Mouse (Mus musculus) CH12.LX (cell line): ENCODE results near the gene Nup210l. TPM values are rescaled to one million over a fixed set of nuclear protein-coding genes. Genes with fewer than 3 reads are reported as not detected.

ENCODE experiments used
- DNase-seq: peaks from one replicate; pipeline ENCODE4 v3.0.0-alpha.2; 2013; ENCODE audit errors: extremely low read depth
- H3K27ac ChIP-seq: 2 replicates; pipeline ENCODE4 v1.5.1; 2012; ENCODE audit warnings: low read depth, mild to moderate bottlenecking, control low read depth, moderate library complexity; ENCODE audit not compliant: insufficient read depth
- H3K27me3 ChIP-seq: replicated peaks from 2 replicates; pipeline ENCODE3; 2012; ENCODE audit warnings: inconsistent platforms
- H3K36me3 ChIP-seq, 2 experiments: replicated peaks in 1 of 2; 2 replicates each; pipeline versions ENCODE3 to v1.6.1; 2012; ENCODE audit warnings: inconsistent platforms in 1 of 2, low read length in 1 of 2, mild to moderate bottlenecking in 1 of 2, mixed read lengths in 1 of 2, moderate library complexity in 1 of 2; ENCODE audit not compliant: control insufficient read depth in 1 of 2, insufficient read depth in 1 of 2
- H3K4me1 ChIP-seq, 2 experiments: 2 replicates each; pipeline ENCODE4 v1.6.1; 2012; ENCODE audit warnings: inconsistent platforms in 1 of 2, moderate library complexity in 1 of 2; ENCODE audit not compliant: insufficient read depth in 2 of 2, control insufficient read depth in 1 of 2
- H3K4me2 ChIP-seq: 2 replicates; pipeline ENCODE4 v1.6.1; 2012; ENCODE audit warnings: low read depth, mild to moderate bottlenecking, control low read depth; ENCODE audit not compliant: poor library complexity, insufficient read depth, severe bottlenecking
- H3K4me3 ChIP-seq, 3 experiments: fragments of 150-350 bp in 1 of 3; sonication (generic) in 1 of 3; replicated peaks in 1 of 3; 2 replicates each; pipeline versions ENCODE3 to v1.5.1; 2011 to 2012; ENCODE audit warnings: low read depth in 2 of 3, low read length in 2 of 3, mild to moderate bottlenecking in 2 of 3, moderate library complexity in 2 of 3, control low read depth in 1 of 3, improper control_type of control experiment in 1 of 3, inconsistent platforms in 1 of 3, mixed read lengths in 1 of 3; ENCODE audit not compliant: poor library complexity in 1 of 3
- H3K79me2 ChIP-seq: replicated peaks from 2 replicates; pipeline ENCODE4 v1.6.1; 2012; ENCODE audit warnings: mild to moderate bottlenecking, moderate library complexity; ENCODE audit not compliant: control insufficient read depth, poor library complexity, insufficient read depth, severe bottlenecking; ENCODE audit errors: extremely low read depth
- H3K9ac ChIP-seq: 2 replicates; pipeline ENCODE4 v1.6.1; 2012; ENCODE audit warnings: low read depth, mild to moderate bottlenecking, control low read depth, moderate library complexity; ENCODE audit not compliant: insufficient read depth
- H3K9me3 ChIP-seq: replicated peaks from 2 replicates; pipeline ENCODE3; 2012; ENCODE audit warnings: low read length, inconsistent platforms, mixed read lengths
- BHLHE40 ChIP-seq: IDR thresholded peaks from 2 replicates; pipeline ENCODE4 v1.6.1; 2011; ENCODE audit warnings: mild to moderate bottlenecking, low read depth, low read length, improper control_type of control experiment
- CHD1 ChIP-seq: IDR thresholded peaks from 2 replicates; pipeline ENCODE4 v1.6.1; 2012; ENCODE audit warnings: low read depth, low read length, improper control_type of control experiment, inconsistent platforms
- E2F4 ChIP-seq: IDR thresholded peaks from 2 replicates; pipeline ENCODE4 v1.6.1; 2011; ENCODE audit warnings: low read depth, low read length, improper control_type of control experiment; ENCODE audit not compliant: insufficient replicate concordance
- ELF1 ChIP-seq: IDR thresholded peaks from 2 replicates; pipeline ENCODE4 v1.6.1; 2014; ENCODE audit warnings: low read depth, mild to moderate bottlenecking, inconsistent platforms, low read length, improper control_type of control experiment
- EP300 ChIP-seq: IDR thresholded peaks from 2 replicates; pipeline ENCODE4 v1.6.1; 2011; ENCODE audit warnings: low read length, improper control_type of control experiment
- ETS1 ChIP-seq: conservative IDR thresholded peaks from 2 replicates; pipeline ENCODE4 v1.6.1; 2012; ENCODE audit warnings: low read depth, mild to moderate bottlenecking, inconsistent platforms, low read length, improper control_type of control experiment, moderate library complexity
- GABPA ChIP-seq: IDR thresholded peaks from 2 replicates; pipeline ENCODE4 v1.6.1; 2012; ENCODE audit warnings: low read depth, low read length, improper control_type of control experiment, inconsistent platforms; ENCODE audit not compliant: insufficient replicate concordance
- HCFC1 ChIP-seq: IDR thresholded peaks from 2 replicates; pipeline ENCODE4 v1.6.1; 2012; ENCODE audit warnings: low read depth, mild to moderate bottlenecking, inconsistent platforms, low read length, improper control_type of control experiment
- JUN ChIP-seq: IDR thresholded peaks from 2 replicates; pipeline ENCODE4 v1.6.1; 2011; ENCODE audit warnings: low read depth, mild to moderate bottlenecking, low read length, improper control_type of control experiment, moderate library complexity; ENCODE audit not compliant: insufficient read depth
- KAT2A ChIP-seq: IDR thresholded peaks from 2 replicates; pipeline ENCODE4 v1.6.1; 2012; ENCODE audit warnings: low read length, improper control_type of control experiment, inconsistent platforms; ENCODE audit not compliant: insufficient replicate concordance
- MAX ChIP-seq: IDR thresholded peaks from 2 replicates; pipeline ENCODE4 v1.6.1; 2011; ENCODE audit warnings: low read length, improper control_type of control experiment
- MAZ ChIP-seq: IDR thresholded peaks from 2 replicates; pipeline ENCODE4 v1.6.1; 2012; ENCODE audit warnings: low read depth, mild to moderate bottlenecking, inconsistent platforms, low read length, improper control_type of control experiment, moderate library complexity
- MYC ChIP-seq: IDR thresholded peaks from 2 replicates; pipeline ENCODE4 v1.6.1; 2011; ENCODE audit warnings: low read depth, mild to moderate bottlenecking, improper control_type of control experiment, low read length
- NELFE ChIP-seq: IDR thresholded peaks from 2 replicates; pipeline ENCODE4 v1.6.1; 2011; ENCODE audit warnings: low read depth, low read length, improper control_type of control experiment
- NRF1 ChIP-seq: IDR thresholded peaks from 2 replicates; pipeline ENCODE4 v1.6.1; 2014; ENCODE audit warnings: low read depth, mild to moderate bottlenecking, inconsistent platforms, low read length, improper control_type of control experiment, moderate library complexity
- RAD21 ChIP-seq: IDR thresholded peaks from 2 replicates; pipeline ENCODE4 v1.6.1; 2011; ENCODE audit warnings: low read depth, mild to moderate bottlenecking, low read length, improper control_type of control experiment, moderate library complexity
- RCOR1 ChIP-seq: conservative IDR thresholded peaks from 2 replicates; pipeline ENCODE4 v1.6.1; 2012; ENCODE audit warnings: low read depth, mild to moderate bottlenecking, inconsistent platforms, low read length, improper control_type of control experiment
- SMC3 ChIP-seq: IDR thresholded peaks from 2 replicates; pipeline ENCODE4 v1.6.1; 2011; ENCODE audit warnings: low read depth, low read length, improper control_type of control experiment
- TBP ChIP-seq: conservative IDR thresholded peaks from 2 replicates; pipeline ENCODE4 v1.6.1; 2011; ENCODE audit warnings: low read depth, low read length, improper control_type of control experiment
- UBTF ChIP-seq: IDR thresholded peaks from 2 replicates; pipeline ENCODE4 v1.6.1; 2012; ENCODE audit warnings: low read depth, mild to moderate bottlenecking, inconsistent platforms, low read length, improper control_type of control experiment, moderate library complexity
- USF1 ChIP-seq: IDR thresholded peaks from 2 replicates; pipeline ENCODE4 v1.6.1; 2014; ENCODE audit warnings: low read depth, mild to moderate bottlenecking, inconsistent platforms, low read length, improper control_type of control experiment
- ZNF384 ChIP-seq: IDR thresholded peaks from 2 replicates; pipeline ENCODE4 v1.6.1; 2012; ENCODE audit warnings: low read depth, low read length, improper control_type of control experiment, inconsistent platforms
- dilution Hi-C: fragments of 300-500 bp; cut with MboI; formaldehyde crosslinking; loops from 2 replicates; pipeline ENCODE4 v1.14.3; 2020; ENCODE audit warnings: low sequenced_read_pairs; ENCODE audit not compliant: extremely low pct_unique_long_range_greater_than_20kb, extremely low pct_ligation_motif_present
- in situ Hi-C: fragments of 300-500 bp; cut with MboI; formaldehyde crosslinking; loops from 3 replicates; pipeline ENCODE4 v1.14.3; 2019; ENCODE audit warnings: low sequenced_read_pairs, low pct_ligation_motif_present, low pct_unique_long_range_greater_than_20kb, mixed read lengths
- polyA plus RNA-seq: library from polyadenylated mRNA; unstranded; fragments of >175 nt; gene quantifications from 2 replicates; pipeline ENCODE4 v1.2.1, GENCODE M21; 2012; ENCODE audit warnings: low read depth; ENCODE audit not compliant: insufficient read length
- total RNA-seq, 2 experiments: library from RNA; depleted of rRNA; stranded (reverse); fragments of 300-350 nt in 1 of 2; fragments of >200 nt in 1 of 2; gene quantifications; 2 replicates each; pipeline ENCODE4 v1.2.3; 2012 to 2014

Nup210l gene
- total and polyA plus RNA-seq, 3 experiments, result 0.42 to 0.47 (median 0.43) TPM

DNA sequence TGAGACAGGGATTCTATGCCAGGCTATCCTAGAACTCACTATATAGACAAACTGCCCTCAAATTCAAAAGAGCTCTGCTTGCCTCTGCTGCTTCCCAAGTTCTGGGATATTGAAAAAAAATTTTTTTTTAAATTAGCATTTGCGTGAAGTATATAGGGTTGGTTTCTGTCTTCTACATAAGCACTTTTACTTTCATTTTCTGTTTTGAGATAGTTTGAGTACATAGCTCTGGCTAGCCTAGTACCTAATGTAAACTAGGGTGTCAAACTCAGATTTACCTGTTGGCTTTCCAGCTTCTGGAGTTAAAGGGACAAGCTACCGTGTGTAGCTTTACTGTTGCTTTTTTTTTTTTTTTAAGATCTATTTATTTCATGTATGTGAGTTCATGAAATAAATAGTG is 2.3 kb upstream of the Nup210l start:
- H3K4me1 ChIP-seq, result peaks cover 3 to 23% of the 10 kb centered on the region in 2 experiments; a peak in 3 of 4 replicates
- in situ Hi-C loops, result no loop called here
- peaks cover 31 to 53% of the 10 kb centered on the region in 2 experiments for H3K36me3 ChIP-seq
- H3K79me2 ChIP-seq, result 0 out of 2 replicates have a peak, but pooled peaks cover 2% of the 10 kb centered on the region
- TF ChIP-seq TBP, result no peak
- TF ChIP-seq GABPA, result no peak
- TF ChIP-seq NRF1, result no peak
- TF ChIP-seq ETS1, result no peak
- TF ChIP-seq ZNF384, result no peak
- TF ChIP-seq KAT2A, result no peak
- no peak for TF ChIP-seq RAD21
- no peak for TF ChIP-seq USF1
- no peak for TF ChIP-seq MAZ
- TF ChIP-seq ELF1, result no peak
- no peak for TF ChIP-seq SMC3
- TF ChIP-seq, all 38 proteins: peak for 0
- H3K9ac ChIP-seq, result no peak overlapping the region
- DNase-seq, result no peak
- dilution Hi-C loops, result no loop called here
- H3K4me2 ChIP-seq, result no peak overlapping the region
- H3K27me3 ChIP-seq, result no peaks in the 10 kb centered on the region
- no peak overlapping the region for H3K27ac ChIP-seq
- H3K4me3 ChIP-seq, result no peak overlapping the region
- no peaks in the 10 kb centered on the region for H3K9me3 ChIP-seq

- no peak overlapping the region for H3K4me3 ChIP-seq
- no peaks in the 10 kb centered on the region for H3K27me3 ChIP-seq
- peaks cover 31 to 50% of the 10 kb centered on the region in 2 experiments for H3K36me3 ChIP-seq
- H3K27ac ChIP-seq, result no peak overlapping the region
- no peak for TF ChIP-seq NELFE
- no peak for TF ChIP-seq EP300
- no peak for TF ChIP-seq E2F4
- no peak for TF ChIP-seq RAD21
- no peak for TF ChIP-seq UBTF
- no peak for TF ChIP-seq MAX
- TF ChIP-seq ELF1, result no peak
- TF ChIP-seq MYC, result no peak
- TF ChIP-seq BHLHE40, result no peak
- TF ChIP-seq JUN, result no peak
- TF ChIP-seq RCOR1, result no peak
- TF ChIP-seq HCFC1, result no peak
- TF ChIP-seq SMC3, result no peak
- TF ChIP-seq CHD1, result no peak
- TF ChIP-seq USF1, result no peak
- no peak overlapping the region for H3K9ac ChIP-seq
- DNase-seq, result no peak
- peaks cover 3 to 23% of the 10 kb centered on the region in 2 experiments; a peak in 3 of 4 replicates for H3K4me1 ChIP-seq
- H3K79me2 ChIP-seq, result 0 out of 2 replicates have a peak, but pooled peaks cover under 1% of the 10 kb centered on the region
- no peaks in the 10 kb centered on the region for H3K9me3 ChIP-seq
- H3K4me2 ChIP-seq, result no peak overlapping the region
- dilution Hi-C loops (no loop called here), in situ Hi-C loops (no loop called here)
Measured at GRCm38 (mm10) chr3:90102239-90102638, 1.7 kb upstream of the Nup210l start.
